Mouse (Mus musculus) cerebellum, adult 2 months (tissue): ENCODE data around the gene Ccdc173.

Source experiments
- CTCF ChIP-seq: fragments of 200-500 bp; IDR thresholded peaks from 2 replicates; pipeline ENCODE4 v1.5.1; 2011; ENCODE audit warnings: low read depth, mild to moderate bottlenecking, control low read depth, low read length, moderate library complexity, borderline replicate concordance; ENCODE audit not compliant: insufficient read depth
- POLR2A ChIP-seq: fragments of 200-500 bp; IDR thresholded peaks from 2 replicates; pipeline ENCODE4 v1.6.1; 2011; ENCODE audit warnings: low read length, control low read depth, borderline replicate concordance; ENCODE audit not compliant: insufficient read depth

- TF ChIP-seq CTCF (no peak), POLR2A (no peak)
These were observed 75.2 kb downstream of the Ccdc173 start for GRCm38 (mm10) chr2:69714126-69714525.
